Mouse (Mus musculus) ovary, postnatal 36 days (tissue): ENCODE results near the gene Msrb1.
A peak's percentile ranks its signal among the peaks of the same experiment; 100 is the strongest.

ENCODE experiments used
- DNase-seq: peaks from one replicate; pipeline ENCODE4 v3.0.0; 2022; ENCODE audit warnings: low spot score, mixed read lengths

Gene Msrb1

DNA sequence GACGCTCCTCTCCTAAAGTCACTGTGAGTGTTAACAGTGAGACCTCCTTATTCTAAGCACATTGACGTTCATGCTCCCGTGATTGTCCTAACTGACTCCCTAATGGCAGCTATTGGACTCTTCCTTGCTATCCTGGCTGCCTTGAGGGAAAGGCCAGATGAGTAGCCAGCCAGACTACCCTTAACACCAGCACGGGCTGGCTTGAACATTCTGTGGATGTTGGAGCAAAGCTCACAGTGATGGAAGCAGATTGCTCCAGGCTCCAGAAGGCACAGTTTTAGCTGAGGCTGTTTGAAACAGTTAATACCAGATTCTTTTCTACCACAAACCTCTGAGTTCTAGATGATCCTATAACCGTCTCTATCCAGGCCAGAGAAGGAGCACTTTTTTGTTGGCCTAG, 7.5 kb downstream of the Msrb1 start:
- no peak for DNase-seq

DNA sequence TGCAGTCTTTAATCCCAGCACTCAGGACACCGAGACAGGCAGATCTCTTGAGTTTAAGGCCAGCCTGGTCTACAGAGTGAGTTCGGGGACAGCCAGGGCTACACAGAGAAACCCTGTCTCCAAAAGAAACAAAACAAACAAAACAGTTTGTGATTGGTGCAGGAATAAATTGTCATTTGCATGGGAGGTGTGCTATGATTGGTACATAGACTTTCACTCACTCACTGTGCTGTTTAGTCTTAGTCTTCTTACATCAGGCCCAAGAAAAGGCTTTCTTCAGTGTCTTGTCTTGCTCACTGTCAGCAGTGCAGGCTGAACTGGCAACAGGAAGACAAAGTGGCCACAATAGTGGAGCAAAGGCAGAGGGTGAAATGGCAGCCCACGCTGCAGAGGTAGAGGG, 7.9 kb downstream of the Msrb1 start:
- DNase-seq: no peak

DNA sequence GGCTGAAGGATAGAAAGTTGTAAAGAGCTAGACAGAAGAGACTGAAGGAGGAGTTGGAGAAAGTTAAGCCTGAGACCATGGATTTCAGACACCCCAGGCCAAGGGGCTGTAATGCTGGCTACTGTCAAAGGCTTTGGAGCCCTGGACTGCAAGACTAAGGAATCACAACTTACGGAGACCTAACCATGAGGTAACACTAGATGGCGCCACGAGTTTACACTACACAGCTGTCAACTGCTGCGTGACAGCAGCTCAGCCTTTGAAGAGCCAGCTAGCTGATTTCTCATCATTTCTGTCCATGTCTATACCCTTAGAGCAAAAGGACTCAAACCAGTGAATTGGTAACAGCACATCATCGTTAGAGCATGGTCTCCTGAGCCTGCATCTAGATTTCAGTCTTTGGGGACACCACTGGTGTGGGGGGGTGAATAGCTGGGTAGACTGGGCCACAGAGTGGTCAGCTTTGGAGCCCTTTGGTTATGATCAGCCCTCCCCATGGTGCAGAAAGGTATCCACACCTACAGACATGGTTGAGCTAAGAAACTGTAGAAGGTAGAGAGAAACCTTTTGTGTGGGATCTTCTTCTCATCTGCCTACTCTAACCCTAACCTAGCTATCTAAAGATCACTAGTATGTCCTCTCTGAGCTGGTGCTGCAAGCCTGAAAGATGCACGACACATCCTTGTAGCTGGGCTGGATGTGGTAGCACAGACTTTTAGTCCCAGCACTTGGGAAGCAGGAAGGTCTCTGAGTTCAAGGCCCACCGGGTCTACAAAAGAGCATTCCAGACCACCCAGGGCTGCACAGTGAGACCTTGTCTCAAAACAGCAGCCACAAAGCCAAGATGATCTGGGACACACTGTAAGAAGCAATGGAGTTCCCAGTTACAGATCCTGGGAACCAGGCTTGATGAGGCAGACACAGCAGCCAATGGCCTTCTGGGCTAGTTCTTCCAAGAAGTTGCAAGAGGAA, 9.4 kb downstream of the Msrb1 start:
- DNase-seq: peak; percentile 72

DNA sequence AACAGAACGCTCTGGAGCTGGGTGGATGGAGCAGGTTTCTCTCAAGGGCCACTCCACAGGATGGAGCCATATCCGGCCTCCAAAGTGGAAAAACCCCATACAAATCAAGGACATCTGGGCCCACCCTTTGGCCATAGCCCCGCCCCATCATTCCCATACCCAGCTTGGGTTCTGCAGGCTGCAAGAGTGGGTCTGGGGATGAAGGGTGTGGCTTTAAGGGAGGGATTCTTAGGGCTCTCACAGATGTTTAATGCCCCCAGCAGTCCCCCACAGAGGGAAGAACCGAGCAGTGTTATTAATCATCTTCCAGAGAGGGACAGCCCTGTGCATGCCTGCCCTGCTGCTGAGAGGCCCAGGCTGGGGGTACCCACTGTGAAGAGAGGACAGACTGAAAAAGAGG, 10.5 kb downstream of the Msrb1 start:
- DNase-seq: no peak

DNA sequence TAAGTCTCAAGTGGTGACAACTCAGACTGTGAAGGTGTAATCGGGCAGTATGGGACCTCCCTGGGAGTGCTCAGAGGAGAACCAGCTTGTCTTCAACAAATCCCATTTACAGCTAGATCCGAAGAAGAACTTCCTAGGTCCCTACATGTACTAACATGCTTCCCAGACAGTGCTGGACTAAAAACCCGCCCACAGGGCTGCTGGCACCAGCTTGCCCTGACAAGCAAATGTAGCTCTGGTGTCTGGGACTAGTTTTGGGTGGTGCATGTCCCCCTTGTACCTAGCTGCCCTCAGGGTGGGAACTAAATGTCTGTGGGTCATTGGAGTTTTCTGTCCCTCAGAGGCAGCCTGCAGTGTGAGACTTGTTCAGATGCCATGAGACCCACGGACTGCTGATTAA, 15.1 kb downstream of the Msrb1 start:
- DNase-seq: no peak

DNA sequence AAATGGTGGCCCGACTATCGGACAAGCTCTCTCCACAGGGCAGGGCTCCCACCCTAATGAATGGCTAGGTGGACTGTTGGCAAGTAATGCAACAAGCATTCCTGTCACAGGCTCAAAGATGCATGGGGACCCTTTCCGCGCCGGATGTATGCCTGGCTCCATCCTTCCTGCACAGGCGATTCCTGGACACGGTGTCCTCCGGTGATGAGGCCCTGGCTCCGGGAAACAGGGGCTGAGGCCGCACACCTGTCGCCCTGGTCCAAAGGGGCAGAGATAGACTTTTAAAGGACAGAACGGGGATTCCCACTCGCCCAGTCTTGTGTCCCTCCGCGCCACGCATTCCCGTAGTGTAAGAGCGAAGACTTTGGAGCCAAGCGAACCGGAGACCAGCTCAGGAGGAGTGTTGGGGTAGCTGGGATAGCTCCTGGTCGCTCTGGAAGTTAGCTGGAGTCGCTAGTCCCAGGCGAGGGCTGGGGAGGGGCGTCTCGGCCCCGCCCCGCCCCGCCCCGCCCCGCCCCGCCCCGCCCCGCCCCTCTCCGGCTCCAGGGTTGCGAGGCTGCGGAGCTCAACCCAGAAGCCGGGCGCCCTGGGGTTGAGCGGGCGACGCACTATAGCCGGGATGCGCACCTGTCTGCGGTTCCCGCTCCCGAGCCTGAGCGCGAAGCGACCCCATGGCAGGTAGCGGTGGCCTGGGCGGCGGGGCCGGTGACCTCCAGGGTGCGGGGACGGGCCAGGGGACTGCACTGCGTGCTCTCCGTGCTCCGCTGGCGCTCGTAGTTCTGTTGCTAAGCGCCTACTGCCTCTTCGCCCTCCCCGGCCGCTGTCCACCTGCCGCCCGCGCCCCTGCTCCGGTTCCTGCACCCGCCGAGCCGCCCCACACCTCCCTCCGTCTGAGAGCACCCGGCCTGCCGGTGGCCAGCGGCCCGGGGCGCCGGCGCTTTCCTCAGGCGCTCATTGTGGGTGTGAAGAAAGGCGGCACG, 16.3 kb downstream of the Msrb1 start, which contains the start of gene Hs3st6:
Hs3st6 (plus strand) TSS at position 574 of the 980 bp plus-strand sequence.
- peak; percentile 42 for DNase-seq

DNA sequence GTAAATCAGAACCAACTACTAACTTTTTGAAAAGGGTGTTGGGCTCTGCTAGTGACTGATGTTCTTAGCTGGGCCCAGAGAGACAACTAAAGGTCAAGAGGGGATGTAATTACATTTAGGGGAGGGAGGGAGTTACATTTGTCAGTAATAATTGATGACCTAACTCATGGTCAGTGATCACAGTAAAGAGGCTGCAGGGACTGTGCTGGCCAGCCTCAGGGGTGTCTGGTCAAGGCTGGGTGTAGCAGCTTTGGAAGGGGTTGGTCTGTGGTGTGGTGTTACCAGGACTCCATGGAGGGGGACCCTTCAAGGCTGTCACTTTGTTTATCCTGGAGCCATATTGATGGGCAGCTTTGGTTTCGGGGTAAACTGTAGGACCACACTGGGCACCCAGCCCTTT, 21.0 kb downstream of the Msrb1 start:
- DNase-seq: no peak

DNA sequence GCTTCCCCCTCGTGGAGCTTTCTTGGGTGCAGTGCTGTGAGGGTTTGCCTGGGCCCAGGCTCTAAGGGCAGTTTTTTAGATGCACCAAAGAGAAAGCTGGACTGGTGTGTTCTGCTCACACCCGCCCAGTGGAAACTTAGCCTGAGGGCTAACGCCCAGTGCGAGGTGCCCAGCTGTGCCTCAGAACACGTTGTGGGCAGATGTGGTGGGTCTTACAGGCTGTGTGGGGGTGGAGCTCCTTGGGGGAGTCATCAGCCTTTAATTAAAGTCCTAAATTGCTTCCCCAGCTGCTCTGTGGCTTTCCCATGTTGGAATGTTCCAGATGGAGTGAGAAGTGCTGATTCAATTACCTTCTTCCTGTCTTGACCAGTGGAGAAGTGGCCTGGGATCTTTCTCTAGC, 24.7 kb downstream of the Msrb1 start:
- DNase-seq: no peak

DNA sequence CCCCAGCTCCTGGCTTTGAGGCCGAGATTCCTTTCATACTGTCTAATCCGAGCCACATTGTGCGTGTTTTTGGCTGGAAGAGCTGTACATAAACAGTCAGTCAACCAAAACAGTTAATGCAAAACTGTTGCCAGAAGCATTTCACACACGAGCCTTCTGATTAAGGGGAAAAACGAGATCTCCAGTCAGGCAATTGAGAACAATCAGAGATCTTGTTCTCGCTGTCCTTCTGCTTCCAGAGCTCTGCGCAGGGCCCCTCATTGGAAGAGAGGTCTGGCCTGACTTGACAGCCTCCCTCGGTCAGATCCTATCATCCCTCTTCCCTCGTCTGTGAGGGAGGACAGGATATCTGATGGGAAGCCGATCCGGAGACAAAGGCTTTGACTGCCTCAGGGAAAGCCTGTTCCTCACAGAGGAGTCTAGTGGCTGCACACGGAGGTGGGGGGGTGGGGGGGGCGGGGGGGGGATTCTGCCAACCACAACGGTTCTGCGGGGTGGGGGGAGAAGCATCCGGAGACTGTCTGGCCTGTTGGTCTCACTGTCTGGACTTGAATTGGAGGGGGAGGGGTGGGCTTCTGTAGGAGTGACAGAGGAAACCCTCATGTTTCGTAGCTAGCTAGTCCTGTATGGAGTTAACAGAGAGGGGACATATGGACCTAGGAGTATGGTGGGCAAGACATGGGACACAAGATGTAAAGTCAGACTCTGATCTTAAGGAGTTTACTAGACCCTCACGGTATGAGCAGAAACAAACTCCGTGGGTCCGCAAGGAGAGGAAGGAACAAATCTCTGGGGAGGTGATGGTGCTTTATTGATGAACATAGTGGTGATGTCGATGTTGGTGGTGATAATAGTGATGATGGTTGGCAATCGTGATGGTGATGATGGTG, 28.8 kb downstream of the Msrb1 start:
- no peak for DNase-seq

DNA sequence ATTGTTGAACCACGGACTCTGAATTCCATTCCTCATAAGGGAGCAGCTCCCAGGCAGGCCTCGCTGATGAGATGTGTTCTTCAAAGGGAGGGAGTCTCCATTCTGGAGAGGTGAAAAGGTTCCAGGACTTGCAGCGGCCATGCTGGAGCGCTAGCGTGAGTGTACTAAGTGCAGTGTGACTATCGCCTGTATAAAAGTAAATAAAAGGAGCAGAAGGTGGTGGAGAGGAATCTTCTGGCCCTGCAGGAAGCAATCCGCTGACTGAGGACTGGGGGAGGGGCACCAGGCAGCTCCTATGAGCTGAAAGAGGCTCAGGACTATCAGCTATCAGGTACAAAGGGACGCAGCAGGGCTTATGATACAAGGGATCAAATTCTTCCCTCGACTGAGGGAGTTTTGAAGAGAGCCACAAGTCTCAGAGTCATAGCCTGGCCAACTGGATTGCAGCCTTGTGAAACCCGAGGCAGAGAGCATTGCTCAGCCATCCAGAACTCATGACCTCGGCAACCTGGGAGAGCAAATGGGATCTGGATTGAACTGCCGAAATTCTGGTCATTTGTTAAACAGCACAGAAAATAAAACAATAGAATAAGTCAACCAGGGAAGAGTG, 29.9 kb downstream of the Msrb1 start:
- DNase-seq: no peak

DNA sequence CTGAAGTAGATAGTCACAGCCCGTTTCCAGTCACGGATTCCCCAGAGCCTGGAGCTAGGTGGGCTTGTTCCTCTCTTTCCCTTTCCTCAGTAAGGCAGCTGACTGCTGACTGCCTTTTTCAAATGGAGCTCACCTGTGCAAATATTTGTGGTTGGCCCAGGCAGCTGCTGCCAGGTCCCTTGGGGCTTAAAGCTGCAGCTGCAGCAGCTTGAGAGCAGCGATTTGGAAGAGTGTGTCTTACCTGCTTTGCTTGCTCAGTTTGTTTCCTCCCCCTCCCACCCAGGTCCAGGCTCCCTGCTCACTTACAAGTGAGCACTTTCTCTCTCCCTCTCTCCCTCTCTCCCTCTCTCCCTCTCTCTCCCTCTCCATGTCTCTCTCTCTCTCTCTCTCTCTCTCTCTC, 32.7 kb downstream of the Msrb1 start:
- no peak for DNase-seq

DNA sequence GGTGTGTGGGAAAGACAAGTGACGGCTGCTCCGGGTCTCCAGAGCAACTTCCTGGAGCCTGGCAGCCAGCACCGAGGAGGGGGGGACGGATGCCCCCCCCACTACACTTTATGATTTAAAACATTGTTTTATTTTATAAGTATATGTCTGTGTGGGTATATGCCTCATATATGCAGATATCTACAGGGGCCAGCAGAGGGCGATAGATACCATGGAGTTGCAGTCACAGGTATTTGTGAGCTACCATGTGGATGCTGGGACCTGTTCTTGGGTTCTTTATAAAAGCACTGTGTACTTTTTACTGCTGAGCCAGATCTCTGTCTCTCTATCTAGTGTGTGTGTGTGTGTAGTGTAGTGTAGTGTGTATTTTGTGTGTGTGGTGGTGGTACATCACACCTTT, 36.8 kb downstream of the Msrb1 start:
- DNase-seq: no peak

DNA sequence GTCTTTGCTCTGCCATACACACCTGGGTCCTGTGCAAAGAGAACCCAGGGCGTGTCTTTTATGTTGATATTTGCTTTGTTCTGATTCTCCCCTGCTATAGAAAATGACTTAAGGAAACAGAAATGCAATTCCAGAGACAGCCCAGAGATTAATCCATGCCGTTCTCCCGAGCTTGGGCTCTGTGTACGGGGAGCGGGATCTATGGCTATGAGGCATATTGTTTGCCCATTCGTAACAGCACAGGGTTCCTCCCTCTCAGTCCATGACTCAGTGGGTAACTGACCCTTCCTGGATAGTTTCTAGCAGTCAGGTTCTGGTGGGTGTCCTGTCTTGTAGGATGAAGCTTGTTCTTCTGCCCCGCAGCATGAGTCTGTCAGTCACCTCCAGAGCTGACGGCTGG, 38.7 kb downstream of the Msrb1 start:
- DNase-seq: no peak

DNA sequence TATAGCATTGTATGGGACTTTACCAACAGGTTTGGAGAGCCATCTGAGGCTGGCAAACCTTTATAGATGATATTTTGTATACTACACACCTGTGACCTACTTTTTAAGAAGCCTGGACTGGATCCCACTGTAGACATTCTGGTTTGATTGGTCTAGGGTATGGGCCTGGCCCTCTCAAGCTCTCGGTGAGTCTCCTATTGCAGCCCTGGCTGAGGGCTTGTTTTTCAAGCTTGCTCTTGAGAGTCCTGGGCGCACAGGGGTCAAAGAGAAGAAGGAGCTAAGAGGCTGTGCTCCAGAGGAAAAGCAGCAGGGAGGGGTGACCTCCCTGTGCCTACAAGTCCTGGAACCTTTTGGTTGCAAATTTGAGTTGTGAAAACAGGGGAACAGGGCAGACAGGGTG, 40.6 kb downstream of the Msrb1 start:
- no peak for DNase-seq

DNA sequence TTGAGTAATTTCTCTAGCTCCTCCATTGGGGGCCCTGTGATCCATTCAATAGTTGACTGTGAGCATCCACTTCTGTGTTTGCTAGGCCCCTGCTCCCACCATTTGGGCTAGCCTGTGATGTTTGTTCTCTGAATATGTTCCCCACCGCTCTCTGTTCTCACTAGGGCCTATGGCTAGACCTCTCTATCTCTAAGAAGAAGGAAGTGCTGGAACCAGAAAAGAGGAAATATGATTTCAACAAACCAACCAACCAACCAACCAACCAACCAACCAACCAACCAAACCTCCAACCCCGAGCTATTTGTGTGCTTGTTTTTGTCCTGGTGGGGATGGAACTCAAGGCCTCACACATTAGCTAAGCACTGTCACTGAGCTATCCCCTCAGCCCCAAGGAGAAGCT, 44.4 kb downstream of the Msrb1 start:
- DNase-seq: no peak

DNA sequence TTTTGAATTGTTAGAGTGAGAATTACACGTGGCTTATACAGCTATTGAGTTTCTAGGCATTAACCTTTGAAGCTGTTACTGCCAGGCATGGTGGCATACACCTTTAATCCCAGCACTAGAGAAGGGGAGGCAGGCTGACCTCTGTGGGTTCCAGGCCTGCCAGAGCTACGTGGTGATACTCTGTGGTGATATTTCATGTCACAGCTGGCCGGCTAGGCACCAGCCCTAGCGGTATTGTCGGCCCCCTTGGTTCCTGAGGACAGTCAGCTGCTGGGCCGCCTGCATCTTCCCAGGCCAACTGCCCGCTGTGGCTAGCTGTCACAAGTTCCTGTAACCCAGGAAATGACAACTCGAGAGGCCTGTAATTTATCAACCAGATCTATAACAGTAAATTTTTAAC, 55.7 kb downstream of the Msrb1 start:
- DNase-seq: no peak
